Mouse (Mus musculus) adrenal gland, postnatal 14 days (tissue): ENCODE data around the gene Gm21190. TPM values are rescaled to one million over a fixed set of nuclear protein-coding genes. Genes with fewer than 3 reads are reported as not detected.
"Not testable (repeated sequence)": the region's sequence is repeated elsewhere in the genome, so short reads cannot be mapped to it uniquely, and the experiment has no call there.

ENCODE experiments used
- DNase-seq: peaks from one replicate; pipeline ENCODE4 v3.0.0; 2021; ENCODE audit warnings: mixed read lengths
- total RNA-seq: library from RNA; stranded (reverse); gene quantifications from 2 replicates; pipeline ENCODE4 v1.2.3, GENCODE M21; 2021

The Gm21190 gene
- total RNA-seq, 1 experiment from 2014 or later, result not detected

- no peak for DNase-seq
Observed at GRCm38 (mm10) chr5:15488743-15489142, 40.3 kb downstream of the Gm21190 start.

- peak; percentile 8 for DNase-seq
Observed at GRCm38 (mm10) chr5:15484616-15485015, 44.4 kb downstream of the Gm21190 start.

DNA sequence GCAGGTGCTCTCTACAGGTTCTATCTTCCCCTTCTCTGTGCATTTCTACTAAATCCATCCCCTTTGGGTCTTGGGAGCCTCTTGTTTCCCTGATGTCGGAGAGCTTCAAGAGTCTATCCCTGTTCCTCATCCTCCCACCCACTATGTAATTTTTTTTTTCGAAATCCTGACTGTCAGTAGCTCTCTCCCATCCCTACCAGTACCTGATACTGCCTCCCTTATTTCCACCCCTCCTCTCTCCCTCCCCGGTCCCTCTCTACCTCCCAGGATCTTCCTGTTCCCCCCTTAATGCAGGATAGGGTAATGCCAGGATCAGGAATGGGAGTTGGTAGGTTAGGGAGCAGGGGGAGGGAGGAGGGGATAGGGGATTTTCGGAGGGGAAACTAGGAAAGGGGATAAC lies 45.4 kb downstream of the Gm21190 start:
- DNase-seq, result not testable (repeated sequence)

DNA sequence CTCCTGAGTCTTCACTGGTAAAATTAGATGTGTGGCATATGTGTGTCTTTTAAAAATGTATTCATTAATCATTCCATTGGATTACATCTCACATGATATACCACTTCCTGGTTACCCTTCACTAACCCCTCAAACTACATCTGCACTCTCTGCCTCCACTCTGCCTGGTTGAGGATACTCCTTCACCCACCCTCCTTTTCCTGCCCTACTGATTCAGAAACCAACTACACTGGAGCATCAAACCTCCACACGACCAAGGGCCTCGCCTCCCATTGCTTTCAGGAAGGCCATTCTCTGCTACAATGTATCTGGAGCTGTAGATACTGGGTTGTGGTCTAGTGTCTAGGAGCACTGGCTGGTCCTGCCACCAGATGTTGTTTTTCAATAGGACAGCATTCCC lies 46.2 kb downstream of the Gm21190 start:
- DNase-seq, result peak; percentile 5

DNA sequence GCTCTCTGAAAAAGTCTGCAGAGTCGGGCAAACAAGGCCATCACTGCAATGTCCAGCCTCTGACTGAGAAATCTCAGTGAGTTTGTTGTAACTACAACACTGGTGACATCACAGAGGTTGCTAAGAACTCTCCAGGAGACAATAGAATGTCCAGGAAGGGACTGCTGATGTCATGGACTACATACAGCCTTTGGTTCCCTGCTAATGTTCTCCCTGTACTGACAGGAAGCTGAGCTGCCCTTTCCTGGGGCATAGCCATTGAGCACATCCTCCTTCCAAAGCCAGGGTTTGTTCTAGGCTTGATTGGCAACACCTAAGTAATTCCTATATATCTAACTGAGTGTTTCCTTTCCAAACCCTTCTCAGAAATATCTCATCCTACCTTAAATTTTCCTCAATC lies 52.6 kb downstream of the Gm21190 start, which contains the start of gene Gm21149:
Gene Gm21149, minus strand, starts transcription at position 101 of the 400 bp plus-strand sequence.
- DNase-seq, result not testable (repeated sequence)

Other genes with a start within 250 kb of the Gm21190 start
- not detected in 2 replicates for gene Gm21149, start 52.7 kb downstream of the Gm21190 start, total RNA-seq
- not detected in 2 replicates for gene Gm21083, start 48.1 kb upstream of the Gm21190 start, total RNA-seq
- not detected in 2 replicates for gene Speer4d, start 89.8 kb upstream of the Gm21190 start, total RNA-seq
- not detected in 2 replicates for gene 4930572O03Rik, start 127.8 kb upstream of the Gm21190 start, total RNA-seq
- not detected in 2 replicates for gene Speer4c, start 185.0 kb upstream of the Gm21190 start, total RNA-seq